In the genomic region with DNA sequence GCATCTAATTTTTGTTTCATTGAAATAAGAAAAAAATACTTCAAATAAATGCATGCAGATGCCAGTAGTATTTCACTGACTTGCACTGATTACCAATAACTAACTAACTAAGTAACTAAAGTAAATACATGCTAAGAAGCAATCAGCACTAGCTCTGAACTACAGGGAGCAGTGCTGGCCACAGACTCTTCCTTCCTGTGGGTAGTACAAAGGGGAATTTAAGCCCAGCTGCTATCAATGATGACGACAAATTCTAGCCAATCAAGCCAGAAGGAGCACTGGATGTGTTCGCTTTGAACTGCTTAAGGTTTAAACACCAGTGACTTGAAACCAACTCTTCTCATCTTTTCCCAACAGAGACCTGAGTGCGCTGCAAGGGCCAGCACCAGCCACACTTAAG, we compare ENCODE assay signal across 20 mouse cellular contexts.
DNase-seq lines count a peak whose midpoint lies in the region; ATAC-seq lines count a peak whose summit lies in the region.
"Had no signal": no experiment of that assay in that cellular context is flagged by ENCODE, and none has a peak within 500 bp of the region (broad histone marks: within the 10 kb centered on the region; RNA-seq: fewer than 3 reads in every experiment).

No protein-coding gene starts in this region.

- H3K36me3 ChIP-seq in splenic B cell, adult 2 months (ENCODE audit: control insufficient read depth, insufficient read depth, low read length, poor library complexity, severe bottlenecking), result no peaks in the 10 kb centered on the region
- H3K36me3 ChIP-seq in midbrain, embryonic 11.5 days (ENCODE audit: control insufficient read depth, insufficient read depth, low read length), result no peaks in the 10 kb centered on the region
- H3K36me3 ChIP-seq: embryonic facial prominence, embryonic 10.5 days; embryonic facial prominence, embryonic 12.5 days; forebrain, embryonic 15.5 days had no signal

- H3K27me3 ChIP-seq in splenic B cell, adult 2 months (ENCODE audit: control insufficient read depth, insufficient read depth, low read length, poor library complexity, severe bottlenecking), result no peaks in the 10 kb centered on the region
- H3K27me3 ChIP-seq in midbrain, embryonic 11.5 days (ENCODE audit: control insufficient read depth, insufficient read depth, low read length), result no peaks in the 10 kb centered on the region
- H3K27me3 ChIP-seq: embryonic facial prominence, embryonic 12.5 days; forebrain, embryonic 13.5 days; forebrain, embryonic 15.5 days had no signal

- H3K9ac ChIP-seq in midbrain, embryonic 11.5 days (ENCODE audit: low read length), result no peak overlapping the region
- H3K9ac ChIP-seq: embryonic facial prominence, embryonic 12.5 days; forebrain, embryonic 13.5 days; forebrain, embryonic 15.5 days; forebrain, postnatal 0 days had no signal

- no peak overlapping the region for H3K4me3 ChIP-seq in midbrain, embryonic 11.5 days (ENCODE audit: low read depth, low read length)
- H3K4me3 ChIP-seq: embryonic facial prominence, embryonic 10.5 days; embryonic facial prominence, embryonic 12.5 days; forebrain, embryonic 13.5 days; forebrain, embryonic 15.5 days had no signal

- H3K4me2 ChIP-seq in midbrain, embryonic 11.5 days, result no peak overlapping the region
- H3K4me2 ChIP-seq: embryonic facial prominence, embryonic 12.5 days; forebrain, embryonic 13.5 days; forebrain, embryonic 15.5 days had no signal

- ATAC-seq in CD4-positive, CD25-positive, alpha-beta regulatory T cell, adult 4 months, result no peak
- ATAC-seq in granulocyte monocyte progenitor cell, adult 5-6 weeks (replicated peaks; ENCODE audit: poor library complexity, severe bottlenecking), result peak; percentile 29; the same call in 1 of the 2 replicates
- no peak for ATAC-seq in midbrain, embryonic 11.5 days (ENCODE audit: low FRiP score)
- ATAC-seq: forebrain, embryonic 13.5 days; forebrain, embryonic 15.5 days; forebrain, postnatal 0 days had no signal

- no peaks in the 10 kb centered on the region for H3K4me1 ChIP-seq in midbrain, embryonic 11.5 days (ENCODE audit: control insufficient read depth, insufficient read depth, low read length)
- H3K4me1 ChIP-seq: embryonic facial prominence, embryonic 10.5 days; embryonic facial prominence, embryonic 12.5 days; forebrain, embryonic 13.5 days; forebrain, embryonic 15.5 days had no signal

- DNase-seq in CD4-positive, CD25-positive, alpha-beta regulatory T cell, adult 2 months (ENCODE audit: low read depth, low spot score), result peak; percentile 3
- peak; percentile 12 for DNase-seq in splenic B cell, adult 2 months (ENCODE audit: low read depth, low spot score)
- no peak for DNase-seq in left cerebral cortex, postnatal 25 days (ENCODE audit: low spot score in 2 of 2)
- no peak for DNase-seq in midbrain, embryonic 11.5 days (ENCODE audit: low spot score, missing footprints)
- DNase-seq: adrenal gland, adult 2 months; adrenal gland, postnatal 10 days; adrenal gland, postnatal 25 days; cerebellum, adult 11 months; cerebellum, adult 18-20 months; cerebellum, adult 8-10 months; cerebellum, adult 9-11 months; cerebellum, postnatal 14 days; cerebellum, postnatal 36 days; forebrain, postnatal 0 days had no signal

- intact Hi-C loops in left cerebral cortex, postnatal 25 days (cut with DNase I), result no loop called here

- no peak overlapping the region for H3K27ac ChIP-seq in midbrain, embryonic 11.5 days (ENCODE audit: low read depth, low read length)
- H3K27ac ChIP-seq: embryonic facial prominence, embryonic 10.5 days; embryonic facial prominence, embryonic 12.5 days; forebrain, embryonic 13.5 days; forebrain, embryonic 15.5 days had no signal

- WGBS in midbrain, embryonic 11.5 days, result 79% methylated on average over 3 of the region's 3 CpGs

- H3K9me3 ChIP-seq in midbrain, embryonic 11.5 days (ENCODE audit: control insufficient read depth, low read length), result no peaks in the 10 kb centered on the region
- H3K9me3 ChIP-seq: embryonic facial prominence, embryonic 10.5 days; embryonic facial prominence, embryonic 12.5 days; forebrain, embryonic 13.5 days; forebrain, embryonic 15.5 days had no signal

Comparison
In these comparisons a context has a peak if more than half of its experiments do, and no peak if none do; other contexts are left out.
1. DNase-seq: peak in CD4-positive, CD25-positive, alpha-beta regulatory T cell, adult 2 months (single experiment) and splenic B cell, adult 2 months (single experiment); none in left cerebral cortex, postnatal 25 days (0 of 2) and midbrain, embryonic 11.5 days (single experiment).